Comparison of ENCODE assay signal across 15 mouse cellular contexts in genomic region chr4:134011450-134012414, GRCm38 (mm10). TPM values are rescaled to one million over a fixed set of nuclear protein-coding genes. Genes with fewer than 3 reads are reported as not detected.
DNase-seq lines count a peak whose midpoint lies in the region; ATAC-seq and TF ChIP-seq lines count a peak whose summit lies in the region.
"Had no signal": no experiment of that assay in that cellular context is flagged by ENCODE, and none has a peak within 500 bp of the region (broad histone marks: within the 10 kb centered on the region; RNA-seq: fewer than 3 reads in every experiment).

No protein-coding gene starts in this region.

- intact Hi-C loops in heart, adult 2 months (cut with DNase I) = no loop called here

- TF ChIP-seq POLR2A in heart, adult 2 months (IDR thresholded peaks at IDR 0.05; ENCODE audit: insufficient read depth, low read depth, low read length) = no peak

- H3K4me1 ChIP-seq in hindbrain, embryonic 11.5 days (replicated peaks; ENCODE audit: control insufficient read depth, insufficient read depth, low read length) = peaks cover 7% of the 10 kb centered on the region; the same call in 1 of the 2 replicates
- peaks cover 5% of the 10 kb centered on the region for H3K4me1 ChIP-seq in hindbrain, embryonic 14.5 days (replicated peaks; ENCODE audit: control insufficient read depth, insufficient read depth, low read length)
- H3K4me1 ChIP-seq in E14TG2a.4 (replicated peaks; ENCODE audit: low read depth, low read length) = peaks cover 85% of the 10 kb centered on the region
- H3K4me1 ChIP-seq in limb, embryonic 13.5 days = peaks cover 17% of the 10 kb centered on the region
- H3K4me1 ChIP-seq in heart, adult 2 months (ENCODE audit: control insufficient read depth, insufficient read depth, low read length) = no peaks in the 10 kb centered on the region

- no peak overlapping the region for H3K9ac ChIP-seq in hindbrain, embryonic 11.5 days (ENCODE audit: low read depth, low read length)
- no peak overlapping the region for H3K9ac ChIP-seq in hindbrain, embryonic 14.5 days
- H3K9ac ChIP-seq in limb, embryonic 13.5 days = no peak overlapping the region
- H3K9ac ChIP-seq in heart, adult 2 months (ENCODE audit: low read depth, low read length) = no peak overlapping the region
- H3K9ac ChIP-seq: embryonic facial prominence, embryonic 15.5 days had no signal

- WGBS in hindbrain, embryonic 11.5 days = 8% methylated on average over 15 of the region's 16 CpGs
- 8% methylated on average over 16 of the region's 16 CpGs for WGBS in hindbrain, embryonic 14.5 days
- 24% methylated on average over 16 of the region's 16 CpGs for WGBS in limb, embryonic 13.5 days
- 20% methylated on average over 16 of the region's 16 CpGs for WGBS in heart, adult 2 months

- H3K4me3 ChIP-seq in hindbrain, embryonic 11.5 days (ENCODE audit: low read depth, low read length) = no peak overlapping the region; the same call in 1 of the 2 replicates
- H3K4me3 ChIP-seq in hindbrain, embryonic 14.5 days (replicated peaks; ENCODE audit: low read length) = no peak overlapping the region
- peak overlapping the region; percentile 71 for H3K4me3 ChIP-seq in E14TG2a.4 (replicated peaks; ENCODE audit: low read length)
- no peak overlapping the region for H3K4me3 ChIP-seq in limb, embryonic 13.5 days
- no peak overlapping the region for H3K4me3 ChIP-seq in heart, adult 2 months
- H3K4me3 ChIP-seq: embryonic facial prominence, embryonic 15.5 days; megakaryocyte, embryonic 14.5 days had no signal

- TF ChIP-seq EP300 in heart, adult 2 months (IDR thresholded peaks at IDR 0.05; ENCODE audit: insufficient read depth, low read depth, low read length) = no peak

- peak overlapping the region; percentile 17; the same call in 1 of the 2 replicates for H3K4me2 ChIP-seq in hindbrain, embryonic 11.5 days (replicated peaks; ENCODE audit: low read depth, low read length)
- H3K4me2 ChIP-seq in hindbrain, embryonic 14.5 days (replicated peaks) = no peak overlapping the region
- peak overlapping the region; percentile 11 for H3K4me2 ChIP-seq in limb, embryonic 13.5 days (replicated peaks)
- H3K4me2 ChIP-seq: embryonic facial prominence, embryonic 15.5 days had no signal

- no peaks in the 10 kb centered on the region for H3K27me3 ChIP-seq in hindbrain, embryonic 11.5 days (ENCODE audit: control insufficient read depth, insufficient read depth, low read length)
- peaks cover 3% of the 10 kb centered on the region; the same call in 1 of the 2 replicates for H3K27me3 ChIP-seq in hindbrain, embryonic 14.5 days (ENCODE audit: control insufficient read depth, insufficient read depth, low read length)
- no peaks in the 10 kb centered on the region for H3K27me3 ChIP-seq in E14TG2a.4 (ENCODE audit: insufficient read depth, low read length)
- peaks cover 13% of the 10 kb centered on the region for H3K27me3 ChIP-seq in limb, embryonic 13.5 days
- H3K27me3 ChIP-seq in heart, adult 2 months (ENCODE audit: control insufficient read depth, insufficient read depth, low read length) = peaks cover 2% of the 10 kb centered on the region; the same call in 1 of the 2 replicates

- no peaks in the 10 kb centered on the region for H3K36me3 ChIP-seq in hindbrain, embryonic 11.5 days (ENCODE audit: control insufficient read depth, insufficient read depth, low read length)
- H3K36me3 ChIP-seq in hindbrain, embryonic 14.5 days (replicated peaks; ENCODE audit: control insufficient read depth, insufficient read depth) = no peaks in the 10 kb centered on the region
- H3K36me3 ChIP-seq in E14TG2a.4 (ENCODE audit: insufficient read depth, low read length) = peaks cover 67% of the 10 kb centered on the region
- H3K36me3 ChIP-seq in limb, embryonic 13.5 days = no peaks in the 10 kb centered on the region
- H3K36me3 ChIP-seq in heart, adult 2 months (ENCODE audit: control insufficient read depth, insufficient read depth, low read length) = no peaks in the 10 kb centered on the region
- H3K36me3 ChIP-seq: embryonic facial prominence, embryonic 15.5 days had no signal

- TF ChIP-seq CTCF in E14TG2a.4 (conservative IDR thresholded peaks at IDR 0.05; ENCODE audit: low read length) = no peak
- no peak for TF ChIP-seq CTCF in heart, adult 2 months (IDR thresholded peaks at IDR 0.05)

- no peaks in the 10 kb centered on the region for H3K9me3 ChIP-seq in hindbrain, embryonic 11.5 days (ENCODE audit: control insufficient read depth, low read length)
- no peaks in the 10 kb centered on the region for H3K9me3 ChIP-seq in hindbrain, embryonic 14.5 days (ENCODE audit: control insufficient read depth, low read length)
- H3K9me3 ChIP-seq in E14TG2a.4 (ENCODE audit: low read length) = no peaks in the 10 kb centered on the region
- no peaks in the 10 kb centered on the region for H3K9me3 ChIP-seq in limb, embryonic 13.5 days
- H3K9me3 ChIP-seq: embryonic facial prominence, embryonic 15.5 days; megakaryocyte, embryonic 14.5 days had no signal

- H3K79me2 ChIP-seq in heart, adult 2 months (replicated peaks; ENCODE audit: control insufficient read depth, insufficient read depth, low read length) = no peaks in the 10 kb centered on the region

- peak; percentile 45; the same call in 1 of the 2 replicates for ATAC-seq in hindbrain, embryonic 11.5 days (ENCODE audit: low FRiP score)
- no peak for ATAC-seq in hindbrain, embryonic 14.5 days (ENCODE audit: low FRiP score)
- ATAC-seq in limb, embryonic 13.5 days (ENCODE audit: low FRiP score, low read depth) = no peak

- peak; percentile 45 for DNase-seq in hindbrain, embryonic 11.5 days (ENCODE audit: low spot score)
- no peak for DNase-seq in hindbrain, embryonic 14.5 days (ENCODE audit: low spot score)
- DNase-seq in R1 (ENCODE audit: low read depth, low spot score) = peak; percentile 98
- DNase-seq in left cerebral cortex, adult 11 months (ENCODE audit: low spot score) = no peak
- DNase-seq in testis, postnatal 14 days (ENCODE audit: low spot score) = no peak
- DNase-seq in heart, adult 2 months = no peak
- DNase-seq: kidney, postnatal 36 days; thymus, adult 18-20 months had no signal

- H3K27ac ChIP-seq in hindbrain, embryonic 11.5 days (ENCODE audit: low read depth, low read length) = no peak overlapping the region
- H3K27ac ChIP-seq in hindbrain, embryonic 14.5 days = no peak overlapping the region
- no peak overlapping the region for H3K27ac ChIP-seq in limb, embryonic 13.5 days
- no peak overlapping the region for H3K27ac ChIP-seq in heart, adult 2 months
- H3K27ac ChIP-seq: embryonic facial prominence, embryonic 15.5 days had no signal

RNA-seq across cellular contexts. Expression of gene Lin28a, which starts 6.9 kb away (rescaled TPM):
- polyA plus RNA-seq in hindbrain, embryonic 11.5 days (2014; fragmentation: Nextera tagmentation; extraction: Ambion mirVana) = 2.9 and 3.7 TPM in 2 replicates
- 0.13 and 0.27 TPM in 2 replicates for polyA plus RNA-seq in hindbrain, embryonic 14.5 days (2014; fragmentation: Nextera tagmentation; extraction: Ambion mirVana)
- 0.14 and 0.38 TPM in 2 replicates for polyA plus RNA-seq in limb, embryonic 13.5 days (2015; fragmentation: Nextera tagmentation; extraction: Ambion mirVana)
- not detected for total RNA-seq in heart, adult 2 months (2021)
- not detected in 2 replicates for polyA plus RNA-seq in heart, adult 2 months (2012; rRNA removed)
- total RNA-seq: adrenal gland, adult 18-20 months; left cerebral cortex, postnatal 10 days had no signal
- polyA plus RNA-seq: embryonic facial prominence, embryonic 15.5 days had no signal

RNA-seq across cellular contexts. Expression of gene Dhdds, which starts 11.0 kb away (rescaled TPM):
- 34.9 and 38.1 TPM in 2 replicates for polyA plus RNA-seq in hindbrain, embryonic 11.5 days (2014; fragmentation: Nextera tagmentation; extraction: Ambion mirVana)
- polyA plus RNA-seq in hindbrain, embryonic 14.5 days (2014; fragmentation: Nextera tagmentation; extraction: Ambion mirVana) = 49.3 and 49.6 TPM in 2 replicates
- 45.1 and 45.6 TPM in 2 replicates for polyA plus RNA-seq in limb, embryonic 13.5 days (2015; fragmentation: Nextera tagmentation; extraction: Ambion mirVana)
- total RNA-seq in heart, adult 2 months (2021) = 10 to 100 TPM; 28.3 to 28.8 TPM
- 21.6 and 34.2 TPM in 2 replicates for polyA plus RNA-seq in heart, adult 2 months (2012; rRNA removed)

RNA-seq across cellular contexts. Expression of gene Zfp683, which starts 41.9 kb away (rescaled TPM):
- not detected in 2 replicates for polyA plus RNA-seq in hindbrain, embryonic 11.5 days (2014; fragmentation: Nextera tagmentation; extraction: Ambion mirVana)
- polyA plus RNA-seq in hindbrain, embryonic 14.5 days (2014; fragmentation: Nextera tagmentation; extraction: Ambion mirVana) = not detected in 2 replicates
- not detected in 2 replicates for polyA plus RNA-seq in limb, embryonic 13.5 days (2015; fragmentation: Nextera tagmentation; extraction: Ambion mirVana)
- not detected for total RNA-seq in heart, adult 2 months (2021)
- not detected in 2 replicates for polyA plus RNA-seq in heart, adult 2 months (2012; rRNA removed)
- total RNA-seq: hematopoietic stem cell, adult 5-6 weeks; left cerebral cortex, postnatal 10 days had no signal
- polyA plus RNA-seq: embryonic facial prominence, embryonic 15.5 days had no signal

RNA-seq across cellular contexts. Expression of gene Hmgn2, which starts 43.3 kb away (rescaled TPM):
- polyA plus RNA-seq in hindbrain, embryonic 11.5 days (2014; fragmentation: Nextera tagmentation; extraction: Ambion mirVana) = 3,330 and 3,354 TPM in 2 replicates
- polyA plus RNA-seq in hindbrain, embryonic 14.5 days (2014; fragmentation: Nextera tagmentation; extraction: Ambion mirVana) = 1,104 and 1,147 TPM in 2 replicates
- polyA plus RNA-seq in limb, embryonic 13.5 days (2015; fragmentation: Nextera tagmentation; extraction: Ambion mirVana) = 2,551 and 2,596 TPM in 2 replicates
- total RNA-seq in heart, adult 2 months (2021) = 100 to 1,000 TPM in 1 of 2 experiments, 10 to 100 TPM in 1; 92.3 to 109 TPM
- 23.1 and 59.6 TPM in 2 replicates for polyA plus RNA-seq in heart, adult 2 months (2012; rRNA removed)

RNA-seq across cellular contexts. Expression of gene Crybg2, which starts 48.9 kb away (rescaled TPM):
- 1.4 and 1.8 TPM in 2 replicates for polyA plus RNA-seq in hindbrain, embryonic 11.5 days (2014; fragmentation: Nextera tagmentation; extraction: Ambion mirVana)
- 3.0 and 4.7 TPM in 2 replicates for polyA plus RNA-seq in hindbrain, embryonic 14.5 days (2014; fragmentation: Nextera tagmentation; extraction: Ambion mirVana)
- 4.9 and 5.4 TPM in 2 replicates for polyA plus RNA-seq in limb, embryonic 13.5 days (2015; fragmentation: Nextera tagmentation; extraction: Ambion mirVana)
- not detected for total RNA-seq in heart, adult 2 months (2021)
- polyA plus RNA-seq in heart, adult 2 months (2012; rRNA removed) = 0.49 TPM in 1 of 2 replicates, not detected in the other

Comparison
In these comparisons a context has a peak if more than half of its experiments do, and no peak if none do; other contexts are left out.
1. DNase-seq: peak in hindbrain, embryonic 11.5 days (single experiment) and R1 (single experiment); none in hindbrain, embryonic 14.5 days (single experiment), left cerebral cortex, adult 11 months (single experiment), testis, postnatal 14 days (single experiment) and heart, adult 2 months (0 of 2).